Comparison of ENCODE assay signal across 14 mouse cellular contexts in genomic region chr3:37381457-37381856, GRCm38 (mm10). TPM values are rescaled to one million over a fixed set of nuclear protein-coding genes. Genes with fewer than 3 reads are reported as not detected.
"Had no signal": no experiment of that assay in that cellular context is flagged by ENCODE, and none has a peak within 500 bp of the region (broad histone marks: within the 10 kb centered on the region; RNA-seq: fewer than 3 reads in every experiment).

No protein-coding gene starts in this region.

- H3K4me2 ChIP-seq: kidney, embryonic 15.5 days; liver, embryonic 11.5 days; lung, embryonic 14.5 days; neural tube, embryonic 12.5 days had no signal

- H3K4me1 ChIP-seq: neural tube, embryonic 12.5 days had no signal

- H3K36me3 ChIP-seq: kidney, embryonic 15.5 days; midbrain, embryonic 10.5 days; neural tube, embryonic 12.5 days had no signal

- H3K9ac ChIP-seq: kidney, embryonic 15.5 days; lung, embryonic 14.5 days; neural tube, embryonic 12.5 days had no signal

- H3K27me3 ChIP-seq: kidney, embryonic 15.5 days; neural tube, embryonic 12.5 days had no signal

- H3K4me3 ChIP-seq: kidney, embryonic 15.5 days; left cerebral cortex, adult 2 months; midbrain, embryonic 10.5 days; neural tube, embryonic 12.5 days had no signal

- DNase-seq: kidney, adult 2 months; kidney, postnatal 25 days; lung, embryonic 14.5 days; lung, postnatal 36 days; midbrain, embryonic 14.5 days; right cerebral cortex, postnatal 4 days; spleen, adult 18-20 months; thymus, postnatal 36 days had no signal

- H3K9me3 ChIP-seq: kidney, embryonic 15.5 days; midbrain, embryonic 10.5 days; neural tube, embryonic 12.5 days had no signal

- H3K27ac ChIP-seq: kidney, embryonic 15.5 days; left cerebral cortex, adult 2 months; midbrain, embryonic 10.5 days; neural tube, embryonic 12.5 days had no signal

RNA-seq across cellular contexts. Expression of gene Fgf2, which starts 33.3 kb away (rescaled TPM):
- total RNA-seq: megakaryocyte, adult 5-6 weeks had no signal
